Mouse (Mus musculus) liver, embryonic 14.5 days (tissue): ENCODE data around the gene Ubr2.

Experiments
- CTCF ChIP-seq: IDR thresholded peaks from 2 replicates; pipeline ENCODE4 v1.5.1; 2016; ENCODE audit warnings: antibody characterized with exemption, low read depth, control low read depth
- EP300 ChIP-seq: IDR thresholded peaks from 2 replicates; pipeline ENCODE4 v1.6.1; 2016; ENCODE audit warnings: antibody characterized with exemption, low read depth

- TF ChIP-seq CTCF (peak; percentile 81), EP300 (no peak)
Measured at GRCm38 (mm10) chr17:47033643-47034042, 23.3 kb upstream of the Ubr2 start.
